Mouse (Mus musculus) kidney, adult 2 months (tissue): ENCODE results near the gene Stxbp6. TPM values are rescaled to one million over a fixed set of nuclear protein-coding genes. Genes with fewer than 3 reads are reported as not detected.

Experiments
- DNase-seq: peaks from one replicate; pipeline ENCODE4 v3.0.0; 2021
- H3K27ac ChIP-seq: fragments of 200-500 bp; 2 replicates; pipeline ENCODE4 v1.5.1; 2012; ENCODE audit warnings: low read depth, low read length, control low read depth, inconsistent platforms; ENCODE audit not compliant: insufficient read depth
- H3K27me3 ChIP-seq: fragments of 200-500 bp; replicated peaks from 2 replicates; pipeline ENCODE4 v1.6.1; 2012; ENCODE audit warnings: mild to moderate bottlenecking, moderate library complexity, low read length, inconsistent platforms; ENCODE audit not compliant: control insufficient read depth, insufficient read depth
- H3K36me3 ChIP-seq: fragments of 200-500 bp; 2 replicates; pipeline ENCODE4 v1.6.1; 2012; ENCODE audit warnings: mild to moderate bottlenecking, moderate library complexity, low read length, inconsistent platforms; ENCODE audit not compliant: control insufficient read depth, insufficient read depth
- H3K4me1 ChIP-seq: fragments of 200-500 bp; 2 replicates; pipeline ENCODE4 v1.6.1; 2011; ENCODE audit warnings: low read length; ENCODE audit not compliant: control insufficient read depth, insufficient read depth
- H3K4me3 ChIP-seq: fragments of 200-500 bp; 2 replicates; pipeline ENCODE4 v1.5.1; 2011; ENCODE audit warnings: mild to moderate bottlenecking, low read depth, low read length, control low read depth; ENCODE audit not compliant: insufficient read depth
- CTCF ChIP-seq: fragments of 200-500 bp; conservative IDR thresholded peaks from 2 replicates; pipeline ENCODE4 v1.5.1; 2011; ENCODE audit warnings: low read depth, mild to moderate bottlenecking, control low read depth, low read length, moderate library complexity, mixed read lengths; ENCODE audit not compliant: insufficient read depth, insufficient read length
- POLR2A ChIP-seq: fragments of 200-500 bp; IDR thresholded peaks from one replicate; pipeline ENCODE4 v1.6.1; 2011; ENCODE audit warnings: low read depth, low read length, control low read depth
- WGBS: fragments of 180-500 bp; shearing (Covaris S2); methylation state at CpG from one replicate; pipeline ENCODE4 v1.1.7; 2018; 5-methylcytosine and 5-hydroxymethylcytosine counted together
- polyA plus RNA-seq: library from polyadenylated mRNA; depleted of rRNA; stranded (reverse); fragments of >200 nt; gene quantifications from 2 replicates; pipeline ENCODE4 v1.2.3, GENCODE M21; 2012

Gene Stxbp6
- polyA plus RNA-seq, 1 experiment, result 19.3 TPM

DNA sequence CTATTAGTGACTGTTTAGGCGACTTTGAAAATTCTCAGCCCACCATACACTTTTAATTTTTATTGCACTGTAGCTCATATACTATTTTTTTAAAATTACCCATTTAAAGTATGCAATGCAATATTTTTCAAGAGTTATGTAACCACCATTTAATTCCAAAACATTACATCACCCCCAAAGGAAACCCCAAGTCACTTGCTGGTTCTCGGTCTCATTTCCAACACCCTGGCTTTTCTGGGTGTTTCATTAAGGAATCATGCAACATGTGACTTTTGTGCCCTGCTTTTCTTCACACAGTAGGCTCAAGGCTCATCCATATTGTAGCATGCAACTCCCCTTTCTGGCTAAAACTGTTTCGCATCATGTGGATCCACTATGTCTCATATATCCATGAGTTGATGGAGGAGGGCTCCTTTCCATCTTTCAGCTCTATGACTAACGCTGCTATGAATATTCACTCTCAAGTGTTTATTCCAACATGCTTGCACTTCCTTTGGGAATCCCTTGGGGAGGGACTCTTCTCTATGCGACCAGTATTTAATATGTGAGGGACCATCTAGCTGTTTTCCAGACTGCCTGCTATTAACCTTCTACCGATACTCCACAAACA is 6.3 kb downstream of the Stxbp6 start:
- Histone ChIP-seq H3K27me3 (no peaks in the 10 kb centered on the region), H3K27ac (no peak overlapping the region), H3K36me3 (no peaks in the 10 kb centered on the region), H3K4me1 (peaks cover 12% of the 10 kb centered on the region), H3K4me3 (no peak overlapping the region)
- 85% methylated on average over 6 of the region's 6 CpGs for WGBS
- no peak for DNase-seq
- TF ChIP-seq POLR2A, result no peak
- no peak for TF ChIP-seq CTCF

DNA sequence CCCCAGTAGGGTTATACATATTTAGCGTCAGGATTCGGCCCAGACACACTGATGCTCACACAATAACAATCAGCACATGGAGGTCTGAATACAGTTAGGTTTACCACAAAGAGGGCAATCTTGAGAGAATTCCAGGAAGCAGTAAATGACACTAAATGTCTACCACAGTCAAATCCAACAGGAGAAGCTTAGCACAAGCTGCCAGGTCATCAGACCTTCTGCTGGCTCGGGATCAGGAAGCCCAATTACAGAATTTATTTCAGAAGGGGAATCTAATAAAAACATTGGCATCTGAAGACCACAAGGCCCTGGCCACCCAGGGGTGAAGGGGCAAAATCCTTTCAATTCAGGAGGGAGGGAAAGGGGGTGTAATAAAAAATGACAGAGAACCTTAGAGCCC is 6.8 kb downstream of the Stxbp6 start:
- Histone ChIP-seq H3K4me3 (no peak overlapping the region), H3K4me1 (peaks cover 12% of the 10 kb centered on the region), H3K27me3 (no peaks in the 10 kb centered on the region), H3K36me3 (no peaks in the 10 kb centered on the region), H3K27ac (no peak overlapping the region)
- no peak for DNase-seq
- WGBS, result 29% methylated on average over 3 of the region's 3 CpGs
- TF ChIP-seq CTCF (no peak), POLR2A (no peak)

DNA sequence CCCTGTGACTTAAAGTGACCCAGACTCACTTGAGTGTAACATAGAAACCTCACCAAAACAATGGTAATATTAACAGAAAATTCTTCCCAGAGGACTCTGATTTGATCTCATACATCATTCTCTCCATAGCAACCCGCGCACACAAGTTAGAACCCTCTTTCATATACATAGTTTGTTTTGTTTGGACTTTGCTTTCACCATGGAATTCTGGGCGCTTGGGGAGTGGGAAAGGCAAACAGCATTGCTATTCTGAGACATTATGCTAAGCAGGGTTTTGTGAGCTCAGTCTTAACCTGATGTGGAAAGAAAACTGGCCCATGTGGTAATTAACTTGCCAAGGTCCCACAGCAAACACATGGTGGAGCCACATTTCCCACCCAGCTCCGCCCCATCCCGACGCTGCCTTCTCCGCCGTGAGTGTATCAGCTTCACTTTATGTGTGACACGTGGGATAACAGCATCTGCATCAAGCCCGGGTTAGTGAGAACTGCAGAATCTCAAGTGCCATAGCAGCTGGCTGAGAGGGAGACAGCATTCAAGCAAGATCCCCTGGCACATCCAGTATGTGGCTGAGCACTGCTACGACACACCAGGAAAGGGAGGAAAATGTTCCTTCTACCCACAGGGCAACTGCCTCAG is 7.3 kb downstream of the Stxbp6 start:
- Histone ChIP-seq H3K4me1 (peaks cover 12% of the 10 kb centered on the region), H3K4me3 (no peak overlapping the region), H3K36me3 (no peaks in the 10 kb centered on the region), H3K27ac (no peak overlapping the region), H3K27me3 (no peaks in the 10 kb centered on the region)
- peak; percentile 18 for DNase-seq
- TF ChIP-seq CTCF, result no peak
- no peak for TF ChIP-seq POLR2A
- 32% methylated on average over 11 of the region's 11 CpGs for WGBS

DNA sequence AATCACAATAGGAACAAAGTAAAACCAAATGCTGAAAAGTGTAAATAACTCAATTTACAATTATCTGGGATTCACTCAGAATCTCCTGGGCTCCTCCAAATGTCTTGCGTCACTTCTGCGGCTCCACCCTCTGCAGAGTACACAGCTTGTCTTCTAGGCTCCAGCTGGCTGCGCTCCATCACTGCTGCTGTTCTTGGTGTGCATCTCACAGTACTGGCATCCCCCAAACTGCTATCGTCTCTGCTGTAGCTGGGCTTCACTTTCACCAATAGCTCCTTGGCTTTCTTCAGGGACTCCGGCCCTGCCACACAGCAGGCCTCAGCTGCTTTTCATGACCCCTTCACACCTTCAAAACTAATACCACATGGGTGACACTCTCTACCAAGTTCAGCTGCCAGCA is 10.9 kb downstream of the Stxbp6 start:
- H3K36me3 ChIP-seq, result no peaks in the 10 kb centered on the region
- H3K4me3 ChIP-seq, result no peak overlapping the region
- no peak for DNase-seq
- H3K27ac ChIP-seq, result no peak overlapping the region
- peaks cover 6% of the 10 kb centered on the region for H3K4me1 ChIP-seq
- 90% methylated on average over 5 of the region's 5 CpGs for WGBS
- no peaks in the 10 kb centered on the region for H3K27me3 ChIP-seq
- TF ChIP-seq POLR2A, result no peak
- TF ChIP-seq CTCF, result no peak

DNA sequence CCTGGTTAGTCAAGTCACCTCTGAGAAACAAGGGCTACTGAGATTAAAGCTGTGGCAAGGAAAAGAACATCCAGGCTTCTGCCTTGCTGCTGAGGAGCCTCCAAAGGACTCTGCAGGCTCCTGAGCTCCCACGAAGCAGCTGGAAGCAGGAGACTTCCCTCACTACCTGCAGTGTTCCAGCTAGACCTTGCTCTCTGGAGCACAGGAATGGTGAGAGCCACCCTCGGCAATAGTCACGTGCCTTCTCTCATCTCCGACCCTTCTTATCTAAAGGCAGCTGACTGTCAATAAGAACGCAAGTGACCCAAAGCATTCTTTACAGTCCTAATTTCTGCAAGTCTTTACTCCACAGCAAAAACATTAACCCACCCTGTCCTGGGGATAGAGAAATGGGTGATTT is 13.2 kb downstream of the Stxbp6 start:
- no peak overlapping the region for H3K27ac ChIP-seq
- no peaks in the 10 kb centered on the region for H3K27me3 ChIP-seq
- H3K36me3 ChIP-seq, result no peaks in the 10 kb centered on the region
- no peak overlapping the region for H3K4me3 ChIP-seq
- no peak for DNase-seq
- TF ChIP-seq POLR2A (no peak), CTCF (no peak)
- no peaks in the 10 kb centered on the region for H3K4me1 ChIP-seq
- 48% methylated on average over 5 of the region's 5 CpGs for WGBS

DNA sequence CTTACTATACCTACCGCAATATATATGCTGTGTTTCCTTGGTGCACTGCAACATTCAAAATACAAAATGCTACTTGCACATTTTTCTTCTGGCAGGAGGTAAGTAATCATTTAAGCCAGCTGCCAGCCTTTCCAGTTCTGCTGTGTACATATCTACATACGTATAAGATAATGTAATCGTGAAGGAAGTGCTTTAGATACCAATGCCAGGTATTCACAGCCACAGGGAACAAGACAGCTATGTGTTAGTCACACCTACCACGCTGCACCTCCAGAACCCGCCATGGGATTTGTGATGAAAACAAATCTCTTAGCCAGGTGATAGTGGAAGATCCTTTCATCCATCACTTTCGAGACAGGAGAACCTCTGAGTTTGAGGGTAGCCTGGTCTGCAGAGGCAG is 13.7 kb downstream of the Stxbp6 start:
- H3K4me1 ChIP-seq, result no peaks in the 10 kb centered on the region
- no peak overlapping the region for H3K27ac ChIP-seq
- 91% methylated on average over 6 of the region's 6 CpGs for WGBS
- DNase-seq, result no peak
- H3K36me3 ChIP-seq, result no peaks in the 10 kb centered on the region
- no peak overlapping the region for H3K4me3 ChIP-seq
- H3K27me3 ChIP-seq, result no peaks in the 10 kb centered on the region
- TF ChIP-seq POLR2A (no peak), CTCF (no peak)

DNA sequence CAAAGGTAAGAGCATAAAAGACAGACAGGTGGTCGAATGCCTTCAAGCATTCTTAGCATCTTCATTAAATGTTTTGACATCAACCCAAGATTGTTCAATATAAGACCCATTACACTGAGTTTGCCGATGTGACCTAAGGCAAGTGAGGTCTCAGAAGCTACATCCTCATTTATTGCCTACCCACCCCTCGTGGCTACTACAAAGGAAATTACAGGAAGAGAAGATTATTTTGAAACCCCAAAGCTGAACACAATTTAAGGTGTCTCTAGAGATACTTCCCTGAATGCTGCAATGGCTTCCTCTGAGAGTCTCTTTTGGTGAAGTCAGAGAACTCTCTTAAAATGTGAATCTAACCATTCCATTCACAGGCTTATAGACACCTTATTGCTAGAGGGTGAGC is 16.5 kb downstream of the Stxbp6 start:
- no peak overlapping the region for H3K27ac ChIP-seq
- H3K36me3 ChIP-seq, result no peaks in the 10 kb centered on the region
- TF ChIP-seq CTCF, result no peak
- TF ChIP-seq POLR2A, result no peak
- H3K4me1 ChIP-seq, result no peaks in the 10 kb centered on the region
- no peaks in the 10 kb centered on the region for H3K27me3 ChIP-seq
- 80% methylated on average over 3 of the region's 3 CpGs for WGBS
- no peak overlapping the region for H3K4me3 ChIP-seq
- DNase-seq, result no peak

DNA sequence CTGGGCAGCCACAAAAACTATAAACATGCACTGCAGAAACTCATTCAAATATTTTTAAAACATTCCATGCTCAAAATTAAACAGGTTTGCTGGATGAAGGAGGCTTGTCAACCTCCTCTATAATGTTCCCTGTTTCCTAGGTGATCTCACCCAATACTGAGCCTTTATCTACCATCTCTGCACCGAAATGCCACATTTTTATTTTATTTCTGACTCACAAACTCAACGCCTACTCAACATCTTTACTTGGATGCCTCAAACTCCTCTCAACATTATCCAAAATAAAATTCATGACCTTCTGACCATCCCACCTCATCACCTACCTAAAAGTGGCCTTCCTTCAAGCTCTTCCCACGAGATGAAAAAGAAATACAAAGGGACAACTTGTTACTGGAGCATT is 18.1 kb downstream of the Stxbp6 start:
- TF ChIP-seq CTCF (no peak), POLR2A (no peak)
- DNase-seq, result no peak
- H3K27ac ChIP-seq, result no peak overlapping the region
- H3K4me3 ChIP-seq, result no peak overlapping the region
- H3K27me3 ChIP-seq, result no peaks in the 10 kb centered on the region
- 73% methylated on average over 3 of the region's 3 CpGs for WGBS
- H3K36me3 ChIP-seq, result no peaks in the 10 kb centered on the region
- no peaks in the 10 kb centered on the region for H3K4me1 ChIP-seq
